29 mouse cellular contexts compared by ENCODE assay signal in genomic region chr2:119165401-119165800, GRCm38 (mm10). TPM values are rescaled to one million over a fixed set of nuclear protein-coding genes. Genes with fewer than 3 reads are reported as not detected.
DNase-seq lines count a peak whose midpoint lies in the region; ATAC-seq and TF ChIP-seq lines count a peak whose summit lies in the region.
"Had no signal": no experiment of that assay in that cellular context is flagged by ENCODE, and none has a peak within 500 bp of the region (broad histone marks: within the 10 kb centered on the region; RNA-seq: fewer than 3 reads in every experiment).

No protein-coding gene starts in this region.

- H3K4me2 ChIP-seq in intestine, postnatal 0 days (replicated peaks; ENCODE audit: low read depth): no peak overlapping the region
- no peak overlapping the region for H3K4me2 ChIP-seq in intestine, embryonic 16.5 days (ENCODE audit: low read depth, low read length)
- H3K4me2 ChIP-seq: embryonic facial prominence, embryonic 12.5 days; heart, embryonic 12.5 days; hindbrain, embryonic 15.5 days; liver, embryonic 15.5 days; lung, embryonic 15.5 days; midbrain, embryonic 11.5 days had no signal

- H3K27me3 ChIP-seq in intestine, postnatal 0 days (replicated peaks; ENCODE audit: control insufficient read depth, insufficient read depth, low read length): no peaks in the 10 kb centered on the region
- peaks cover 2% of the 10 kb centered on the region; the same call in 1 of the 2 replicates for H3K27me3 ChIP-seq in intestine, embryonic 16.5 days (replicated peaks; ENCODE audit: control insufficient read depth, insufficient read depth, low read length)

- no peaks in the 10 kb centered on the region for H3K9me3 ChIP-seq in intestine, postnatal 0 days (ENCODE audit: control insufficient read depth)
- H3K9me3 ChIP-seq in intestine, embryonic 16.5 days (ENCODE audit: control insufficient read depth, low read length): no peaks in the 10 kb centered on the region
- H3K9me3 ChIP-seq: embryonic facial prominence, embryonic 12.5 days; heart, embryonic 12.5 days; hindbrain, embryonic 15.5 days; liver, embryonic 15.5 days; lung, embryonic 15.5 days had no signal

- H3K9ac ChIP-seq in intestine, postnatal 0 days (ENCODE audit: low read depth, low read length): no peak overlapping the region
- H3K9ac ChIP-seq in intestine, embryonic 16.5 days (ENCODE audit: low read depth, low read length): no peak overlapping the region
- H3K9ac ChIP-seq: embryonic facial prominence, embryonic 12.5 days; heart, embryonic 12.5 days; hindbrain, embryonic 15.5 days; liver, embryonic 15.5 days; lung, embryonic 15.5 days had no signal

- DNase-seq in 416B (ENCODE audit: low read depth) (peak; percentile 41), ES-CJ7 (ENCODE audit: low read depth, low spot score) (peak; percentile 61)
- DNase-seq in induced T-regulatory cell, adult 2 months (ENCODE audit: low read depth): peak; percentile 27
- DNase-seq in heart, postnatal 10 days: no peak
- DNase-seq in left cerebral cortex, postnatal 10 days (ENCODE audit: extremely low spot score in 1 of 2, low spot score in 2 of 2): no peak
- DNase-seq: adrenal gland, postnatal 10 days; cerebellum, adult 8-10 months; cerebellum, postnatal 36 days; heart, adult 2 months; kidney, adult 8-10 months; kidney, postnatal 14 days; left cerebral cortex, postnatal 4 days; right cerebral cortex, postnatal 25 days; thymus, adult 18-20 months; thymus, postnatal 25 days had no signal

- H3K4me3 ChIP-seq in intestine, postnatal 0 days (ENCODE audit: low read depth, low read length): no peak overlapping the region
- H3K4me3 ChIP-seq in intestine, embryonic 16.5 days (ENCODE audit: low read length): no peak overlapping the region
- H3K4me3 ChIP-seq: embryonic facial prominence, embryonic 12.5 days; heart, adult 2 months; heart, embryonic 12.5 days; hindbrain, embryonic 15.5 days; liver, embryonic 15.5 days; lung, embryonic 15.5 days had no signal

- no peak for ATAC-seq in intestine, postnatal 0 days
- ATAC-seq in intestine, embryonic 16.5 days: no peak
- ATAC-seq: forebrain, embryonic 16.5 days; midbrain, embryonic 16.5 days had no signal

- no peaks in the 10 kb centered on the region for H3K36me3 ChIP-seq in intestine, postnatal 0 days (ENCODE audit: control insufficient read depth, insufficient read depth)
- H3K36me3 ChIP-seq in intestine, embryonic 16.5 days (ENCODE audit: control insufficient read depth, insufficient read depth, low read length): no peaks in the 10 kb centered on the region
- H3K36me3 ChIP-seq: embryonic facial prominence, embryonic 12.5 days; heart, embryonic 12.5 days; hindbrain, embryonic 15.5 days; liver, embryonic 15.5 days; lung, embryonic 15.5 days had no signal

- peak; percentile 39 for TF ChIP-seq CTCF in intestine, postnatal 0 days (IDR thresholded peaks at IDR 0.05; ENCODE audit: low read depth)

- no peak overlapping the region for H3K27ac ChIP-seq in intestine, postnatal 0 days (ENCODE audit: low read depth, low read length)
- H3K27ac ChIP-seq in intestine, embryonic 16.5 days (ENCODE audit: low read length): no peak overlapping the region
- H3K27ac ChIP-seq: embryonic facial prominence, embryonic 12.5 days; heart, adult 2 months; hindbrain, embryonic 15.5 days; liver, embryonic 15.5 days; lung, embryonic 15.5 days had no signal

- intact Hi-C loops in heart, postnatal 10 days (cut with DNase I): no loop called here
- intact Hi-C loops in left cerebral cortex, postnatal 10 days (cut with DNase I): no loop called here

- H3K4me1 ChIP-seq in intestine, postnatal 0 days (replicated peaks; ENCODE audit: control insufficient read depth, insufficient read depth, low read length): no peaks in the 10 kb centered on the region; the same call in 1 of the 2 replicates
- H3K4me1 ChIP-seq in intestine, embryonic 16.5 days (ENCODE audit: control insufficient read depth, insufficient read depth, low read length): peaks cover 17% of the 10 kb centered on the region

RNA-seq across cellular contexts. Expression of gene Gchfr, which starts 2.2 kb away (rescaled TPM):
- 124 and 136 TPM in 2 replicates for polyA plus RNA-seq in intestine, postnatal 0 days (2015; fragmentation: Nextera tagmentation; extraction: Ambion mirVana)
- 41.2 and 51.9 TPM in 2 replicates for polyA plus RNA-seq in intestine, embryonic 16.5 days (2015; fragmentation: Nextera tagmentation; extraction: Ambion mirVana)
- total RNA-seq in heart, postnatal 10 days (2021): 1 to 10 TPM; 1.3 to 2.9 TPM
- under 1 TPM in 1 of 2 experiments, not detected in 1; 0.59 TPM for total RNA-seq in left cerebral cortex, postnatal 10 days (2021)
- total RNA-seq: gastrocnemius, adult 8-10 months; left cerebral cortex, adult 8-10 months; left cerebral cortex, postnatal 4 days; megakaryocyte, adult 5-6 weeks had no signal

RNA-seq across cellular contexts. Expression of gene Rmdn3, which starts 8.6 kb away (rescaled TPM):
- polyA plus RNA-seq in intestine, postnatal 0 days (2015; fragmentation: Nextera tagmentation; extraction: Ambion mirVana): 177 and 185 TPM in 2 replicates
- 63.9 and 73.2 TPM in 2 replicates for polyA plus RNA-seq in intestine, embryonic 16.5 days (2015; fragmentation: Nextera tagmentation; extraction: Ambion mirVana)
- 10 to 100 TPM; 18.8 to 19.2 TPM for total RNA-seq in heart, postnatal 10 days (2021)
- total RNA-seq in left cerebral cortex, postnatal 10 days (2021): 10 to 100 TPM; 43.2 to 48.4 TPM

RNA-seq across cellular contexts. Expression of gene Gm14137, which starts 8.9 kb away (rescaled TPM):
- 0.08 and 0.18 TPM in 2 replicates for polyA plus RNA-seq in intestine, postnatal 0 days (2015; fragmentation: Nextera tagmentation; extraction: Ambion mirVana)
- 0.15 and 0.31 TPM in 2 replicates for polyA plus RNA-seq in intestine, embryonic 16.5 days (2015; fragmentation: Nextera tagmentation; extraction: Ambion mirVana)
- not detected for total RNA-seq in heart, postnatal 10 days (2021)
- total RNA-seq in left cerebral cortex, postnatal 10 days (2021): not detected
- total RNA-seq: gastrocnemius, adult 8-10 months; heart, adult 2 months; hematopoietic stem cell, adult 5-6 weeks; left cerebral cortex, postnatal 4 days; megakaryocyte, adult 5-6 weeks had no signal

RNA-seq across cellular contexts. Expression of gene Zfyve19, which starts 43.0 kb away (rescaled TPM):
- polyA plus RNA-seq in intestine, postnatal 0 days (2015; fragmentation: Nextera tagmentation; extraction: Ambion mirVana): 36.3 and 38.7 TPM in 2 replicates
- polyA plus RNA-seq in intestine, embryonic 16.5 days (2015; fragmentation: Nextera tagmentation; extraction: Ambion mirVana): 69.1 and 69.8 TPM in 2 replicates
- 10 to 100 TPM; 21.6 TPM for total RNA-seq in heart, postnatal 10 days (2021)
- total RNA-seq in left cerebral cortex, postnatal 10 days (2021): 10 to 100 TPM; 36.0 to 36.4 TPM

RNA-seq across cellular contexts. Expression of gene Dnajc17, which starts 43.2 kb away (rescaled TPM):
- polyA plus RNA-seq in intestine, postnatal 0 days (2015; fragmentation: Nextera tagmentation; extraction: Ambion mirVana): 8.8 and 9.4 TPM in 2 replicates
- polyA plus RNA-seq in intestine, embryonic 16.5 days (2015; fragmentation: Nextera tagmentation; extraction: Ambion mirVana): 10.3 and 14.9 TPM in 2 replicates
- total RNA-seq in heart, postnatal 10 days (2021): 10 to 100 TPM; 12.0 to 13.3 TPM
- total RNA-seq in left cerebral cortex, postnatal 10 days (2021): 10 to 100 TPM; 18.0 to 19.1 TPM

Comparison
In these comparisons a context has a peak if more than half of its experiments do, and no peak if none do; other contexts are left out.
1. DNase-seq: peak in 416B (single experiment), ES-CJ7 (single experiment) and induced T-regulatory cell, adult 2 months (single experiment); none in heart, postnatal 10 days (0 of 2) and left cerebral cortex, postnatal 10 days (0 of 2).